Mouse (Mus musculus) embryo, embryonic 11 days (tissue): ENCODE results near the gene Foxred1.

Experiments
- DNase-seq: peaks from one replicate; pipeline ENCODE4 v3.0.0-alpha.2; 2015

Gene Foxred1

DNA sequence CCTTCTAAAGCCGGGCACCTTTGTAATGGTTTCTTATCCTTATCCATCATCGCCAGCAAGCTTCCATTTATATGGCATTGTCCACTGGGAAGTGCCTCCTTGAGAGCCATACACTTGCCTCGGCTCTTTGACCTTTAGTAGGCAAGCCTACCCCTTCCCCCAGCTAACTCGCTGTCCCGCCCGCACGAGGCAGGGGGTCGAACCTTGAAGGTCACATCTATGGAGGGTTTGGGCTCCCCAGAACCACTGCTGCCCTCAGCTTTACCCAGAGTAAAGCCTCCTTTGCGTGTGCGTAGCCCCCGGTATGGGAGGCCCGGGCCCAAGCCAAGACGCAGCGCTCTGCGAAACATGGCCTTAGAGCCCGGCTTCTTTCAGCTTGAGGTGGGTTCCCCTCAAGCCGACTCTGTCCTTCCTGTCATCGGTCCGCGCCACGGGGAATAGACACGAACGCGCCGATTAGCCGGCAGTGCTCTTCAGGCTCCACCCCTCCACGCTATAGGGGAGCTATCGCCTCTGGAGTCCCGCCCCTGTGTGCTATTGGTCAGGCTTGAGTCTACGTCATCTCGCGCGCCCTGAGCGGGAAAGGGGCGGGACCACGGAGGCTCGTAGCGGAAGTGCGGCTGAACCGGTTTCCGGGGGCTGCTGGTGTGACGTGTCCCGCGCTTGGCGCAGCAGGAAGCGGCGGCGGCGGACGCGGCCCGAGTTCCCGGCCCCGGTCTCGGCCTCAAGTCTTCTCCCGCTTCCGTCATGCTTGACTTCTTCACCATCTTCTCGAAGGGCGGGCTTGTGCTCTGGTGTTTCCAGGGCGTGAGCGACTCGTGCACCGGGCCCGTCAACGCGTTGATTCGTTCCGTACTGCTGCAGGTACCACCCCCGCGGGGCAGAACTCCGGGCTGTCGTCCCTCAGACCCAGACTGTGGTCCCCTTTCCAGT, at the start of gene Foxred1:
Gene Foxred1, minus strand, starts transcription at position 514 of the 933 bp plus-strand sequence.
- DNase-seq, result peak; percentile 100

- DNase-seq, result no peak
Measured at GRCm38 (mm10) chr9:35257365-35257764, 46.5 kb upstream of the Foxred1 start.

DNA sequence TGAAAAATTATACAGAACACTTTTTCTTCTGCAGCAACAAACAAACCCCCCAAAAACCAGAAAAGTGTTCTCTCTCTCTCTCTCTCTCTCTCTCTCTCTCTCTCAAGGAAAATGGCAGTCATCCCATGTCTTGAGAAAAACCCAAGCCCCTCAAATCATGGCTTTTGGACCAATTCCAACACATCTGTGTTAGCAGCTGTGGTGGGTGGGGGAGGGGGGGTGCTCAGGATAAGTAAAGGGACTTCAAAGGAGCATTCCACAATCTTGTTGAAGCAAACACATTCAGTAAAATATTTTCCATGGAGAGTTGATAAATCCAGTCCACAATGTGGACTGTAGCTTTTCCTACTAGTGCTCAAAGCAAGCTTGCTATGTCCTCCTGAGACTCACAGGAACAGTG, 38.6 kb upstream of the Foxred1 start:
- peak; percentile 14 for DNase-seq

GRCm38 (mm10) chr9:35247405-35247804, 36.5 kb upstream of the Foxred1 start:
- DNase-seq, result no peak

GRCm38 (mm10) chr9:35239734-35240133, 28.9 kb upstream of the Foxred1 start:
- no peak for DNase-seq

GRCm38 (mm10) chr9:35238915-35239571, 28.2 kb upstream of the Foxred1 start:
- peak; percentile 16 for DNase-seq

- no peak for DNase-seq
Measured at GRCm38 (mm10) chr9:35238371-35238770, 27.5 kb upstream of the Foxred1 start.

- no peak for DNase-seq
Measured at GRCm38 (mm10) chr9:35235996-35236395, 25.1 kb upstream of the Foxred1 start.

- DNase-seq, result no peak
Measured at GRCm38 (mm10) chr9:35228671-35229070, 17.8 kb upstream of the Foxred1 start.

GRCm38 (mm10) chr9:35223466-35223865, 12.6 kb upstream of the Foxred1 start:
- no peak for DNase-seq

- DNase-seq, result no peak
Measured at GRCm38 (mm10) chr9:35217963-35218362, 7.1 kb upstream of the Foxred1 start.

- no peak for DNase-seq
Measured at GRCm38 (mm10) chr9:35211573-35212511, 987 bp upstream of the Foxred1 start.

DNA sequence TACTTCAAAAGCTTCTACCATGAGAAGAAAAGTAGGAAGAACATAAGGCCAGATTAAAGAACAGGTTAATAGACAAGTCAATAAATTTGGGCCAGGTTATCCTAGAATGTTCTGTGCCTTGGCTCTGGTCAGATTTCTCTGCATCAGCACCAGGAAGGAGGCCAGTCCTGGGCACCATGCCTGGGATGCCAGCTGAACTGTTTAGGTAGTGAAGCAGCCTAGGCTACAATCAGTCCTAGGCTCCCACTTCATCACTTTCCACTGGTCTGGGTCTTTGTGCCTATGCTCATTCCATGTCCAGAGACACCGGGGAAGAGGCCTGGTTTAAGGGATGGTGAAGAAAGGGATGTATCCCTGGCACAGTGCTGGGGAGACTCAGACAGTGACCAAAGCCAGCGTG, 6.4 kb downstream of the Foxred1 start:
- DNase-seq, result no peak

DNA sequence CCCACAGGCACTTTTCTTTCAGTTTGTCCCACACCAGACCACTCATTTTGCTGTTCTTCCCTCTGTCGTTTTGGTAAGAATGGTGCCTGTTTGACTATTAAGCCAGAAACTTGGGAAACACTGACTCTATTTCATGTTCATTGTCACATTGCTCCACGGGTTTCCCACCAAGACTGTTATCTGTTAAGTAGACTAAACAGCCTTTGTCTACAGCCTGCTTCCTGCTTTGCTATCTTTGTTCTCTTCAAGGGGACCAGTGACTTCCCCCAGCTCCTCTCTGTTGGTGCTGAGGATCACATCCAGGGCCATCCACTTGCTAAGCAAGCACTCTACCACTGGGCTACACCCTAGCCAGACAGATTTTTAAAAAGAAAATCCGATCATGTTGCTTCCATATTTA, 7.3 kb downstream of the Foxred1 start:
- no peak for DNase-seq

- peak; percentile 11 for DNase-seq
Measured at GRCm38 (mm10) chr9:35200529-35201060, 10.3 kb downstream of the Foxred1 start.

DNA sequence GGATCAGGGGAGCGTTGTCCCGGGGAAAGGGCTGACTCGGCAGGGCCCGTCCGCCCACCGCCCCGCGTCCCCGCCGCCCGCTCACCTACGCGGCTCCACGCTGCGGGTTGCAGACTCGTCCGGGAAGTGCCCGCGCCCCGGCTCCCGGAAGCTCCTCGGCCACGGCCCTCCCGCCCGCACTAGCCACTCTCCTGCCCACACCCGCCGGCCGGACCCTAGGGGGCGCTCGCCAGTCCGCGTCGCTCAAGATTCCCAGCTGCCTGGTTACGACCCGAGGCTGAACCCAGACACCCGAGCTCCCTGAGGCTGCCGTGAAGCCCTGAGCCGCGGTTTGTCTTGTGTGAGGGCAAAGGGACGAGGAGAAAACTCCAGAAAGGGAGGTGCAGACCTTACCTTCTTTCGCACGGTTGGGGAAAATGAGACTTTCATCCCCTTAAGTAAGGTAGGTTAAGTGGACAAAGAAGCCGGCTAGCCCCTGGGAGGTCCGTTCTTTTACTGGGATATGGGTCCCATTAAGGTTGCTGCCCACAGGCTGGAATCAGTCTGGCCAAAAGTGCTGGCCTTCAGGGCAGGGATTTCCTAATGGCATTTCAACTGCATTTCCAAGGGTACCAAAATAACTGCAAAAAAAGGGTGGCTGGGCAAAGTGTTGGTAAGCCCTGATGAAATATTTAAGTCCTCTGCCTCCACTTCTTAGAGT, 10.9 kb downstream of the Foxred1 start, which contains the start of the genes Srpr and Tirap:
Gene Srpr, plus strand, starts transcription at position 404 of the 700 bp plus-strand sequence.
Gene Tirap, minus strand, starts transcription at position 520 of the 700 bp plus-strand sequence.
- peak; percentile 93 for DNase-seq

DNA sequence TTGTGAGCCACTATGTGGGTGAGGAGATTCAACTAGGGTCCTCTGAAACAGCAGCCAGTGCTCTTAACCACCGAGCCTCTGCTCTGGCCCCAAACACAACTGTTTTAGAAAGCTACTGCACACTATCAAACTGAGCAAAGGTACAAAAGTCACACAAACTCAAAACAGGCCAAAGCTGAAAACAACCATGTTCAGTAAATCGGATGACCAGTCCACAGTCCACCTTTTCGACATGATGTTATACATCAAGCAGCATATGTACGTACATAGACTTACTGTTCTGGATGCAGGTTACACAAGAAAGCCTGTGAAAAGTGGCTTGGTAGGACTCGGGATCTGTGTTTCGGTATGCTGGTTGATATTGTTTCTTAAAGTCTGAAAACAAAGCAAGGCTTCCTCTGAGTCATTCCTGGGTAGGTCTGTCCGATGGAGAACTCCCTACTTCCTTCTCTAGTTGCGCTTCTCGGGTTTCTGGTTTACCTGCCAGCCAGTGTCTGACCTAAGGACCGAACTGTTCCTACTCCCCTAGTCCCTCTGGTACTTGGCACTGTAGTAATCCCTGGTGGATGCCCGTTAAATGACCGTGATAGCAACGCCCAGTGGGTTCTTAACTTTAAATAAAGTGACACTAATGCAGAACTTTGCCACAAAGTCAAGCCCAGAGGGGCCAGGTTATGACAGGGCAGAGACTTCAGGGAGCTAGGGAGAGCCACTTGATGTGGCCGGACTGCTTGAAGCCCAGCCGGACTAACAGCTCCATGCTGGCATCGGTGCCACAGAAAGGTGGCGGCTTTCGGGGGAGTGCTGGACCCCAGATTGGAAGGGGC, 11.7 kb downstream of the Foxred1 start:
- no peak for DNase-seq

DNA sequence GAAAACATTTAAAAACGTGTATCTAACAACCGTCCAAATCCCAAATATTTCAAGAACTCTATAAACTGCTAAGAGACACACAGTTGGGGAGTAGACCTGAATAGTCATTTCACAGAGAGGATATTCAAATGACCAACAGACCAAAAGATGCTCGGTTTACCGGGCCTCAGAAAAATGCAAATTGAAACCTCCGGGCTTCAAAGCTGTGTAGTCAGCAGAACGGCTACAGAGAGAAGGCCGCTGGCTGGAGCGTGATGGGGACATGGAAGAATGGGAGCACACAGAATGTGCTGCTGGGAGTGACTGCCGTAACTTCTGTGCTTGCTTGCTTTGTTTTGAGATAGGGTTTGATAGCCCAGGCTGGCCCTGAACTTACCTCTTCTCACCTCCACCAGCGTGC, 12.5 kb downstream of the Foxred1 start:
- no peak for DNase-seq

DNA sequence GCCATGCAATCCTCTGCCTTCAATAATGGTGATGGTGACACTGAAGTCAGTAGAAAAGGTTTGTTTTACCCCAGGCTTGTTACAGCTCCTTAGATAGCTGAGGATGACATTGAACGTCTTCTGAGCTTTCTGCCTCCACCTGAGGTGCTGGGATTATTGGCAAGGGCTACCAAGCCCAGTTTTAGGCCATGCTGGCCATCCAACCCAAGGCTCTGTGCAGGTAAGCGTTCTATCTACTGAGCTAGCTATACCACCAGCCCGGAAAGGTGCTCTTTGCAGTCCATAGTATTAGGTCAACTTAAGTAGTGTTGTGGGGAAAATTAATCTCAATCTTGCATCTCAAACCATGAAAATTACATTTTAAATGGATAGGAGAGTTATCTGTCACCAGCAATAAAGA, 13.2 kb downstream of the Foxred1 start:
- DNase-seq, result no peak

- no peak for DNase-seq
Measured at GRCm38 (mm10) chr9:35194048-35194447, 16.8 kb downstream of the Foxred1 start.
